Mouse (Mus musculus): ENCODE results near the gene Pcdh11x. TPM values are rescaled to one million over a fixed set of nuclear protein-coding genes. Genes with fewer than 3 reads are reported as not detected.

Pcdh11x gene
- total and polyA plus RNA-seq, 3 experiments = not detected

GRCm38 (mm10) chrX:120734144-120734543 lies 444.1 kb downstream of the Pcdh11x start:
- Histone ChIP-seq H3K4me1 (ENCODE audit: control insufficient read depth in 1 of 2, insufficient read depth in 2 of 2, low read length in 2 of 2) (no peaks in the 10 kb centered on the region), H3K27ac (ENCODE audit: control insufficient read depth, low read depth, low read length) (no peak overlapping the region), H3K9me3 (replicated peaks; ENCODE audit: insufficient read depth, low read length) (no peaks in the 10 kb centered on the region), H3K4me3 (ENCODE audit: control insufficient read depth in 1 of 2, insufficient read depth in 1 of 2, low read depth in 2 of 2, low read length in 2 of 2) (no peak overlapping the region), H3K9ac (ENCODE audit: control insufficient read depth, low read depth, low read length, poor library complexity, severe bottlenecking) (no peak overlapping the region), H3K79me2 (ENCODE audit: control insufficient read depth, insufficient read depth, low read length, poor library complexity) (no peaks in the 10 kb centered on the region), H3K36me3 (ENCODE audit: control insufficient read depth in 1 of 2, insufficient read depth in 2 of 2, low read length in 2 of 2) (no peaks in the 10 kb centered on the region), H3K27me3 (ENCODE audit: control insufficient read depth in 1 of 2, insufficient read depth in 2 of 2, low read length in 2 of 2) (no peaks in the 10 kb centered on the region)
- peak; percentile 57 for DNase-seq (ENCODE audit: low read depth, low spot score)
- TF ChIP-seq ETS1 (IDR thresholded peaks at IDR 0.05; ENCODE audit: low read depth, low read length) (0 out of 2 replicates have a peak, but pooled peaks have one; percentile 21), ZNF384 (IDR thresholded peaks at IDR 0.05; ENCODE audit: low read depth, low read length) (peak; percentile 71), EP300 (IDR thresholded peaks at IDR 0.05; ENCODE audit: low read depth in 1 of 2, low read length in 2 of 2) (peak in 1 of 2 experiments; percentile 60; a peak in 2 of 4 replicates), TBP (IDR thresholded peaks at IDR 0.05; ENCODE audit: low read depth, low read length) (no peak)

- Histone ChIP-seq H3K27me3 (ENCODE audit: control insufficient read depth in 1 of 2, insufficient read depth in 2 of 2, low read length in 2 of 2) (no peaks in the 10 kb centered on the region), H3K79me2 (ENCODE audit: control insufficient read depth, insufficient read depth, low read length, poor library complexity) (no peaks in the 10 kb centered on the region), H3K9me3 (replicated peaks; ENCODE audit: insufficient read depth, low read length) (no peaks in the 10 kb centered on the region), H3K4me3 (ENCODE audit: control insufficient read depth in 1 of 2, insufficient read depth in 1 of 2, low read depth in 2 of 2, low read length in 2 of 2) (no peak overlapping the region), H3K4me1 (ENCODE audit: control insufficient read depth in 1 of 2, insufficient read depth in 2 of 2, low read length in 2 of 2) (no peaks in the 10 kb centered on the region), H3K9ac (ENCODE audit: control insufficient read depth, low read depth, low read length, poor library complexity, severe bottlenecking) (no peak overlapping the region), H3K36me3 (ENCODE audit: control insufficient read depth in 1 of 2, insufficient read depth in 2 of 2, low read length in 2 of 2) (no peaks in the 10 kb centered on the region), H3K27ac (ENCODE audit: control insufficient read depth, low read depth, low read length) (no peak overlapping the region)
- TF ChIP-seq SMC3 (IDR thresholded peaks at IDR 0.05; ENCODE audit: low read depth, low read length) (no peak), UBTF (IDR thresholded peaks at IDR 0.05; ENCODE audit: borderline replicate concordance, insufficient read depth, low read depth, low read length) (no peak), CTCF (IDR thresholded peaks at IDR 0.05 in 2 of 3, conservative IDR thresholded peaks at IDR 0.05 in 1 of 3; ENCODE audit: control insufficient read depth in 1 of 3, insufficient read depth in 1 of 3, low read depth in 2 of 3, low read length in 3 of 3, poor library complexity in 1 of 3, severe bottlenecking in 1 of 3) (no peak), GATA1 (IDR thresholded peaks at IDR 0.05; ENCODE audit: low read depth, low read length) (peak; percentile 69), ETS1 (IDR thresholded peaks at IDR 0.05; ENCODE audit: low read depth, low read length) (peak; percentile 39; the same call in 1 of the 2 replicates), MEF2A (IDR thresholded peaks at IDR 0.05; ENCODE audit: extremely low read depth, insufficient replicate concordance, low read depth, low read length, poor library complexity, severe bottlenecking) (no peak), EP300 (IDR thresholded peaks at IDR 0.05; ENCODE audit: low read depth in 1 of 2, low read length in 2 of 2) (peak; percentile 48 to 63; a peak in 3 of 4 replicates), GABPA (IDR thresholded peaks at IDR 0.05; ENCODE audit: low read depth, low read length) (no peak), SIN3A (IDR thresholded peaks at IDR 0.05; ENCODE audit: low read length) (no peak), TAL1 (IDR thresholded peaks at IDR 0.05; ENCODE audit: low read length) (no peak), CHD1 (IDR thresholded peaks at IDR 0.05; ENCODE audit: low read depth, low read length) (no peak), TCF12 (IDR thresholded peaks at IDR 0.05; ENCODE audit: low read depth, low read length) (peak; percentile 62; the same call in 1 of the 2 replicates), RCOR1 (IDR thresholded peaks at IDR 0.05; ENCODE audit: low read depth, low read length) (peak; percentile 76), ELF1 (IDR thresholded peaks at IDR 0.05; ENCODE audit: low read depth, low read length) (no peak), USF1 (IDR thresholded peaks at IDR 0.05; ENCODE audit: low read depth, low read length) (no peak), BHLHE40 (IDR thresholded peaks at IDR 0.05; ENCODE audit: borderline replicate concordance, low read depth, low read length) (no peak), POLR2A (IDR thresholded peaks at IDR 0.05; ENCODE audit: control insufficient read depth in 1 of 2, insufficient read depth in 1 of 2, low read depth in 1 of 2, low read length in 2 of 2, poor library complexity in 1 of 2) (no peak)
- peak; percentile 14 for DNase-seq (ENCODE audit: low read depth, low spot score)
Measured at GRCm38 (mm10) chrX:120735792-120736191, 445.7 kb downstream of the Pcdh11x start.
